Mouse (Mus musculus): ENCODE results near the gene Ptprs.

Ptprs gene

DNA sequence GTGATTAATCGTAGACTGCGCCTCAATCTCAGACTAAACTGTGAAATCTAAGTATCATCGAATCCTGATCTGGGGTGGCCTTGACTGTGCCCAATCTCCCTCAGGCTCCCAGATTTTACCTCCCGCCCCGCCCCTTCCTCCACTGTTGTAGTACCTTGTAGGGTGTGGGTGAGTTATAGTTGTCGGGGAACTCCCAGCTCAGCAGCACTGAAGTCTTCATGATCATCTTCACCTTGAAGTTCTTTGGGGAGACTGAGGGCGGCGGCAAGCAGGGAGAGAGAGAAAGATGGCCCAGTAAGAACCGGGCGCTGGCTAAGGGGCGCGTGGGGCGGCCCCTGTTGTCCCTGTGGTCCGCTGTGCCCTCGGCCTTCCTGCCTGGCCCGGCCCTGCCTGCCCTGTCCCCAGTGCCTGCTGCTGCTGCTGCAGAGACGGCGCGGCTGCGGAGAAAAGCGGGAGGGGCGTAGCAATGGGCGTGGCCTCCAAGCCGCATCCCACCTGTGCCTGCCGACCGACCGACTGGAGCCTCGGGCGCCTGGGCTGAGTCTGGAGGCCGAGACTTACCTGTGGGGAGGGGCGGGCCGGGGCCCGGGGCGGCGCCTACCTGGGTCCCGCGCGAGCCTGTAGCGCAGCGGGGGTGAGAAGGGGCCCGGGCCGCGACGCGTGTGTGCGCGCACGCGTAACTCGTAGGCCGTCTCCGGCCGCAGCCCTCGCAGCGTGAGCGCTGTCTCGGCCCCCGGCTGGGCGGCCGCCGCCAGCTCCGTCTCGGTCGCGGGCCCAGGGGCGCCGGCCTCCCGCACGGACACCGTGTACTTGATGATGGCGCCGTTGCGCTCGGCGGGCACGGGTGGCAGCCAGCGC lies 51.3 kb downstream of the Ptprs start:
- in situ Hi-C loops (cut with MboI, MseI) = loop anchor here (5.0 kb wide), 1 partner anchor 127 kb away; the partner anchor contains the start of gene Gm20219

DNA sequence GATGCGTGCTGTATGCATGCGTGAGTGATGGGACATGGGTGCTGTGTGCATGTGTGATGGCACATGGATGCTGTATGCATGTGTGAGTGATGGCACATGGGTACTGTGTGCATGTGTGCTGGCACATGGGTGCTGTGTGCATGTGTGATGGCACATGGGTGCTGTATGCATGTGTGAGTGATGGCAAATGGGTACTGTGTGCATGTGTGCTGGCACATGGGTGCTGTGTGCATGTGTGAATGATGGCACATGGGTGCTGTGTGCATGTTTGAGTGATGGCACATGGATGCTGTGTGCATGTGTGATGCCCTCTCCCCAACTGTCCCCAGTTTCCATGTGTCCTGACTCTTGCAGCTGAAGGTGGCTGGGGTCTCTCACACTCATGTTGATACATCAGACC lies 56.3 kb downstream of the Ptprs start:
- in situ Hi-C loops (cut with MboI, MseI) = loop anchor here (5.0 kb wide), 1 partner anchor 132 kb away; the partner anchor contains the start of gene Gm20219

GRCm38 (mm10) chr17:56418304-56418703 lies 58.0 kb downstream of the Ptprs start:
- in situ Hi-C loops (cut with MboI, MseI) = no loop called here

DNA sequence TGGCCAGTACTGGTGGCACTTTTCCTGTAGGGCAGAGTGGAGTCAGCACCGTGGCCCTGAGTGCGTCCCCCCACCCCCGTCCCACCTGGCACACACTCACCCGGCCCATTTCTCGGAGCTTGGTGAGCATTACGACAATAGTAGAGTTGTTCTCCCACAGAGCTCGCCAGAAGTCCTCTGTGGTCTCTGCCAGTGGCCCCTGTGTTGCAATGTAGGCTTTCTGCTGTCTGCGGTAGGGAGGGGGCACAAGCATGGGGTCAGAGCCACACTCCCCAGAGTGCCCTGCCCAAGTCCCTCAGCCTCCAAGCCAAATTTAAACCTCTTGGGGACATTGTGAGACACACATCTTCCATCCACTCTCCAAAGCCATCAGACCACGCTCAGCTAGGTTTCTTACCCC lies 61.5 kb downstream of the Ptprs start:
- in situ Hi-C loops (cut with MboI, MseI) = no loop called here

DNA sequence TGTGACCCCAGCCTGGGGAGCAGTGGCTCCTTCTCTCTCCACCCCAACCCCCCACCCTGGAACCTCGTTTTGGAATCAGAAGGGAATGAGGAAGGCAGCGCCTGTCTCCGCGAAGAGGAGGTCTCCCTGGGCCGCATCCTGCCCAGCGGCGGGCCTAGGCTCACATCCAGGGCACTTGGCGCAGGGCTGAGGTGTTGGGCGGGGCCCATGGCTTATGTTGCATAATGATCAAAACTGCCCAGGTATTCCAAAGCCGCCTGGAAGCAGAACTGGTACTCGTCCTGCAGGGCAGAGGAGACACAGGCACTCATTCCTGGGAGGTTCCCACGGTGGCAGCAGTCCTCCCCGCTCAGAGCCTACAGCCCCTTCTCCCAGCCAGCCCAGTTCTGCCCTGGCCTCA lies 63.2 kb downstream of the Ptprs start:
- in situ Hi-C loops (cut with MboI, MseI) = no loop called here

- in situ Hi-C loops (cut with MboI, MseI) = no loop called here
Measured at GRCm38 (mm10) chr17:56411437-56411836, 64.8 kb downstream of the Ptprs start.

GRCm38 (mm10) chr17:56409759-56410158 lies 66.5 kb downstream of the Ptprs start:
- in situ Hi-C loops (cut with MboI, MseI) = no loop called here

DNA sequence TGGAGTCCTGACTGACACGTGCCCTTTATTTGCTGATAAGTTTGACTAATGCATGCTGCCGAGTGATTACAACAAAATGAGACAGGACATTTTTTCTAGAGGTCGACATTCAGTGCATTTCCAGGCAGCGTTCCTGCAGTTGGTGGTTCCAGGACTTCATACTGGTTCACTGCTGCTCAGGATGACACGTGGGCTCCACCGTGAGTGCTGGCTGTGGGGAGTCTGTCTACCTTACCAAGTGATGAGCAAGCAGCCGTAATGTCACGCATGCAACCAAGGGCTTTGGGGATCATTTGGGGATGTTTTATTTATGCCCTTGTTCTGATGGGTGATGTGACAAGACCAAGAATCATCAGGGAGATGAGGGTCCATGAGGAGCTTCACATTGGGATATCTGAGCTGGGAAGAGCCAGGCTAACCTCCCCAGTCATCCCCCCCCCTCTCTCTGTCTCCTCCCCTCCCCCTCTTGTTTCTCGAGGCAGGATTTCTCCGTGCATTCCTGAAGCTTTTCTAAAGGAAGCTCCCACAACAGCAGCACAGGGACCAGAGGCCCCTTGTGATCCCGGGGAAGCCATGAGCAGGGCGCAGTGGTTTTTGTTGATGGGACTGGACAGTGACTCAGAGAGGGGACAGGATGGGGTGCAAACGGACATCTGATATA lies 67.2 kb downstream of the Ptprs start:
- in situ Hi-C loops (cut with MboI, MseI) = no loop called here

DNA sequence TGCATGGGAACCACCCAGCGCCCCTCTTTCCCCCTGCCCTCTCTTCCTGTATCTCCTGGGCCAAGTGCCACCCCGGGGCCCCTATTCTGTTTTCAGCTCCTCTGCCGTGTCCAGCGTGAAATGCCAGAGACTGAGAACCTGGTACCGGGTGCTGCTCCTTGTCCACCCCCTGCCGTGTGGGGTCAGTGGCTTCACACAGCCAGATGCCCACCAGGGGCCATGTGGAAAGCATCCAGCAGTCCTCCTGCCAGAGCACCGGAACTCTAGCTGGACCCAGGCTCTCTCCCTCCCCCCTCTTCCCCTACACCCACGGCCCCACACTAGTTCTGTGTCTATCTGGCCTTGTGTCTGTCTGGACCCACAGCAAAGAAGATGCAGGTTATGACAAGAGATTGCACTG lies 68.9 kb downstream of the Ptprs start:
- in situ Hi-C loops (cut with MboI, MseI) = no loop called here

- in situ Hi-C loops (cut with MboI, MseI) = no loop called here
Measured at GRCm38 (mm10) chr17:56406878-56407277, 69.4 kb downstream of the Ptprs start.

- in situ Hi-C loops (cut with MboI, MseI) = no loop called here
Measured at GRCm38 (mm10) chr17:56405856-56406840, 70.1 kb downstream of the Ptprs start.

DNA sequence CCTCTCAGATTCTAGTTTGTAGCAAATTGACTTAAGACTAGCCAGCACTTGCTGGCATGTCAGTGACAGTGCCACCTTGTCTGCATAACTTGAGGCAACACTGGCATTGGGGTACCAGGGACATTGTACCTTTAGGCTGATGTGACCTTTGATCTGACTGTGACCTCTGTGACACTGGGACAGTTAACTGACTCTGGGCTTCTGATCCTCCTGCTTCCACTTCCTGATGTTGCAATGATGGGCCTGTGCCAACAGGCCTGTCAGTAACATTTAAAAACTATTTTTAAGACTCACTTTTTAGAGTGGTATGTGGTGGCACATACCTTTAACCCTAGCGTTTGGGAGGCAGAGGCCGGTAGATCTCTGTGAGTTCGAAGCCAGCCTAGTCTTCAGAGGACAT lies 70.9 kb downstream of the Ptprs start:
- in situ Hi-C loops (cut with MboI, MseI) = no loop called here

- in situ Hi-C loops (cut with MboI, MseI) = no loop called here
Measured at GRCm38 (mm10) chr17:56401051-56401521, 75.2 kb downstream of the Ptprs start.

- in situ Hi-C loops (cut with MboI, MseI) = no loop called here
Measured at GRCm38 (mm10) chr17:56400221-56400620, 76.1 kb downstream of the Ptprs start.

GRCm38 (mm10) chr17:56396051-56396450 lies 80.2 kb downstream of the Ptprs start:
- in situ Hi-C loops (cut with MboI, MseI) = no loop called here

- in situ Hi-C loops (cut with MboI, MseI) = no loop called here
Measured at GRCm38 (mm10) chr17:56393889-56394288, 82.4 kb downstream of the Ptprs start.

- in situ Hi-C loops (cut with MboI, MseI) = no loop called here
Measured at GRCm38 (mm10) chr17:56393238-56393637, 83.0 kb downstream of the Ptprs start.

DNA sequence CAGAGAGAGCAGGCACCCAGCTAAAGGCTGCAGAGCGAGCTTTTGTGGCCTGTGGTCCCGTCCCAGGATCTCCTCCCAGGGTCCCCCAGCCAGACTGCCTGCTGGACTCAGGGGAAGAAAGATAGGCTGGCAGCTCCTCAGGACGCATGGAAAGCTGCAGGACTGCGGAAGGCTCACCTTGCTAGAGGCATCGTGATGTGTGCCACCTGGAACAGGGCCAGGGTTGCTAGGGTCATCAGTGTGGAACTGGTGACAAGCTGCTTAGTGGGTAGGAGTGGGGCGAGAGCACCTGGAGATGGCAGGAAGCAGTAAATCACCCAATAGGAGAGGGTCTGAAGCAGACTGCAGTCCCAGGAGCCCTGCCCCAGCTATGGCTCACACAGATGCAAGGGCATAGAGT lies 88.7 kb downstream of the Ptprs start:
- in situ Hi-C loops (cut with MboI, MseI) = loop anchor here (5.0 kb wide), 1 partner anchor 140 kb away; no protein-coding TSS in a partner anchor

DNA sequence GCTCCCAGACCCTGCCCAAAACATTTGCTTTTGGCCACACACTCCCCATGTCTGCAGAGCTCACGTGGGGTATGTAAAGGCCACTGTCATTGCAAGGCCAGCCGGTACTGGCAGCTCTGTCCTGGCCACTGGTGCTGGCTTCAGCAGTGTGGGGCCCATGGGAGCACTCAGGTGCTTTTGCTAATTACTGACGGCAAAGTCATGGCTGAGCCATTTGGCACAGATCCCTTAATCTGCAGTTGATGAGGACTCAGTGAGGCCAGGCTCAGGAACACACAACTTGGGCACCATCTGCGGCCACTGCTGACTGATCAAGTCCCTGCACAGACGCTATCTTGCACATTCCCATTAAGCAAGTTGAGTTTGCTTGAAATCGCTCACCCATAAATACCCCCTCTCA lies 91.4 kb downstream of the Ptprs start:
- in situ Hi-C loops (cut with MboI, MseI) = loop anchor here (5.0 kb wide), 1 partner anchor 142 kb away; no protein-coding TSS in a partner anchor

- in situ Hi-C loops (cut with MboI, MseI) = no loop called here
Measured at GRCm38 (mm10) chr17:56382997-56383396, 93.3 kb downstream of the Ptprs start.

DNA sequence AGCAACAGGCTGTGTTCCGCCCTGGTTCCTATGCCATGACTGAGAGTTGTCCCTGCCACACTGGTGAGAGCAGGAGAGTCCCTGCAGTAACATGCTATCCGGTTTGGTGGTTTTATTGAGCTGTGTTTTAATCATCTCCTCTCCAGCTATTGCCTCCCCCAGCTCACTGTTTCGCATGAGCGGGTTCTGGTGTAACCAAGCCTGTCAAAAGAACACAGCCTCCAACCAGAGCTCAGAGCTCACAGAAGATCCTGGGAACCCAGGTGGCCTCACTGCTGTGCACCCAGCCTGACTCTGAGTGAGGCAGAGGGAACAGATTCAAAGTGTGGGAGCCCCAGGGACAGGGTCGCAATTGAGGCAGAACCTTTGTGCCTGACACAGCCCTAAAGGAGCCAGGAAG lies 95.1 kb downstream of the Ptprs start:
- in situ Hi-C loops (cut with MboI, MseI) = no loop called here
